In the genomic region with DNA sequence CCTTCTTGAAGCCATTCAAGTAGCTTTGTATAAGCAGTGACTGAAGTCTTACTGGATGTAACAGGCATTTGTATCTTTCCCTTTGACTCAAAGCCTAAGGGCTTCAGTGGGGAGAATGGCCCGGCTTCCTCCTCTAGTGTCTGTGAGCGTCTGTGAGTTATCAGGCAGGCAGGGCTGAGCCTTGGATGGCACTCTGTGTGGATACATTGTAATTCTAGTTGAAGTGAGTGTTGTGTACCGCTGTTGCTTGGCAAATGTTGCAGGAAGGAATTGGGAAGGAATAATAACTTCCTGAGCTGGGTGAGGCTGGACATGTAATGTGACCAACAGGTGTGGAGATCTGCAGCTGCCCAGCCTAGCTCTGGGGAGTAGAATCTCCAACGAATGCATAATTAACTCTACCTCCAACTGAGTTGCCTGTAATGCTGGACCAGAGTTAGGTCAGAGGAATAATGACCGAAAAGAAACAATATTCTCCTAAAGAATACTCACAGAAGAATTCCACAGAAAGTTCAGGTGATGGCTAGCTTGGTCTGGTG, we compare ENCODE assay signal across 16 mouse cellular contexts.
"Had no signal": no experiment of that assay in that cellular context is flagged by ENCODE, and none has a peak within 500 bp of the region (broad histone marks: within the 10 kb centered on the region; RNA-seq: fewer than 3 reads in every experiment).

No protein-coding gene starts in this region.

- DNase-seq: liver; liver, embryonic 13.5 days; liver, postnatal 0 days; lung, postnatal 14 days; thymus, adult 2 months; thymus, postnatal 25 days had no signal

- ATAC-seq: intestine, embryonic 15.5 days; liver, postnatal 0 days; midbrain, embryonic 16.5 days had no signal

- H3K4me3 ChIP-seq: intestine, embryonic 15.5 days; left cerebral cortex, adult 2 months; limb, embryonic 12.5 days; liver, embryonic 13.5 days; lung, embryonic 15.5 days; megakaryocyte, embryonic 14.5 days; midbrain, embryonic 12.5 days; neural tube, embryonic 12.5 days had no signal

- H3K27me3 ChIP-seq: limb, embryonic 12.5 days; neural tube, embryonic 12.5 days had no signal

- H3K27ac ChIP-seq: intestine, embryonic 15.5 days; left cerebral cortex, adult 2 months; limb, embryonic 12.5 days; liver, embryonic 13.5 days; lung, embryonic 15.5 days; macrophage; midbrain, embryonic 12.5 days; neural tube, embryonic 12.5 days; stomach, postnatal 0 days had no signal

- H3K9ac ChIP-seq: intestine, embryonic 15.5 days; limb, embryonic 12.5 days; liver, embryonic 13.5 days; liver, postnatal 0 days; lung, embryonic 15.5 days; midbrain, embryonic 12.5 days; neural tube, embryonic 12.5 days had no signal

- H3K4me2 ChIP-seq: intestine, embryonic 15.5 days; limb, embryonic 12.5 days; liver, embryonic 13.5 days; lung, embryonic 15.5 days; midbrain, embryonic 12.5 days; neural tube, embryonic 12.5 days had no signal

- H3K36me3 ChIP-seq: intestine, embryonic 15.5 days; limb, embryonic 12.5 days; liver, embryonic 13.5 days; lung, embryonic 15.5 days; midbrain, embryonic 12.5 days; neural tube, embryonic 12.5 days had no signal

- H3K9me3 ChIP-seq: intestine, embryonic 15.5 days; limb, embryonic 12.5 days; liver, embryonic 13.5 days; lung, embryonic 15.5 days; megakaryocyte, embryonic 14.5 days; midbrain, embryonic 12.5 days; neural tube, embryonic 12.5 days had no signal

- H3K4me1 ChIP-seq: intestine, embryonic 15.5 days; liver, embryonic 13.5 days; megakaryocyte, embryonic 14.5 days had no signal
